Mouse (Mus musculus): Measurements from ENCODE around the gene Atxn1.

DNA sequence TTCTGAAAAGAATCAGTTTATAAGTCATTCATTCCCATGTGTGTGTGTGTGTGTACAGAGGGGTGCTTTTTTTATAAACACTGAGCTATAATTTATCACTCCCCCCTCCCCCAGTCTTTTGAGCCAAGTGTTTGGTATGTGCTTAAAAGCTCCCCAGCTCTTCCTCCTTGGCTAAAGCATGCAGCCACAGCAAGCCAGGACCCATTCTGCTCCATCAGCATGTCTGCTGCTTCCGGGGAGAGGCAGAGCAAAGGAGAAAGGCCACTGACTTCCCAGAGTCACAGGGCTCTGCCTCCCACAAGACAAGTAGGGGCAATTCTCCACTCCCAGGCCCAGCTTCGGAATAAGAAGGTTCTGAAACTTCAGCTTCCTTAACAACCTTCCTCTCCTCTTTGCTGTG lies 67.2 kb downstream of the Atxn1 start:
- TF ChIP-seq GATA1 (IDR thresholded peaks at IDR 0.05; ENCODE audit: borderline replicate concordance, low read length) (no peak), FLI1 (IDR thresholded peaks at IDR 0.05; ENCODE audit: low read length) (no peak)
